Mouse (Mus musculus) embryonic fibroblast, embryonic 13.5 days (primary cell): ENCODE results near the gene Arhgap23.

ENCODE experiments used
- CTCF ChIP-seq: IDR thresholded peaks from 2 replicates; pipeline ENCODE4 v1.5.1; 2011; ENCODE audit warnings: mild to moderate bottlenecking, control low read depth, low read length, moderate library complexity, borderline replicate concordance; ENCODE audit not compliant: insufficient read depth
- POLR2A ChIP-seq: IDR thresholded peaks from 2 replicates; pipeline ENCODE4 v1.6.1; 2011; ENCODE audit warnings: low read depth, mild to moderate bottlenecking, control low read depth, low read length, moderate library complexity

GRCm38 (mm10) chr11:97434121-97434520 lies 18.8 kb downstream of the Arhgap23 start:
- TF ChIP-seq POLR2A (no peak), CTCF (no peak)
